Mouse (Mus musculus) adrenal gland, adult 8-10 months (tissue): ENCODE data around the gene Ttc12. TPM values are rescaled to one million over a fixed set of nuclear protein-coding genes. Genes with fewer than 3 reads are reported as not detected.

Source experiments
- total RNA-seq, 4 experiments: library from RNA; stranded (reverse); gene quantifications; 2 replicates each; pipeline ENCODE4 v1.2.4; 2022

Ttc12 gene
- total RNA-seq, 4 experiments from 2014 or later: 9.7 to 17.5 (median 14.1) TPM

Other genes with a start within 250 kb of the Ttc12 start
- not detected for gene Gm4894, start 235.7 kb downstream of the Ttc12 start, total RNA-seq
- 1 to 10 TPM; 2.1 to 4.1 (median 2.6) TPM for gene Drd2, start 145.6 kb downstream of the Ttc12 start, total RNA-seq
- not detected for gene Ankk1, start 59.2 kb downstream of the Ttc12 start, total RNA-seq